Mouse (Mus musculus) forebrain, postnatal 0 days (tissue): ENCODE measurements around the gene Vmn1r69. TPM values are rescaled to one million over a fixed set of nuclear protein-coding genes. Genes with fewer than 3 reads are reported as not detected.

Experiments used
- ATAC-seq: fragments of 200-750 bp; cut with Nextera tagmentation; 2 replicates; pipeline ENCODE4 v1.8.0; 2017; ENCODE audit warnings: mild to moderate bottlenecking, moderate library complexity
- DNase-seq: peaks from one replicate; pipeline ENCODE4 v3.0.0-alpha.2; 2015
- H3K27ac ChIP-seq: fragments of 300-500 bp; sonication (generic); 2 replicates; pipeline ENCODE4 v1.5.1; 2014; ENCODE audit warnings: low read depth, mild to moderate bottlenecking, antibody characterized with exemption, low read length, moderate library complexity, mixed read lengths
- H3K27me3 ChIP-seq: fragments of 300-500 bp; sonication (generic); 2 replicates; pipeline ENCODE4 v1.6.1; 2014; ENCODE audit warnings: mild to moderate bottlenecking, low read length, mixed read lengths; ENCODE audit not compliant: insufficient read depth
- H3K36me3 ChIP-seq: fragments of 300-500 bp; sonication (generic); 2 replicates; pipeline ENCODE4 v1.6.1; 2014; ENCODE audit warnings: mild to moderate bottlenecking, moderate library complexity; ENCODE audit not compliant: insufficient read depth
- H3K4me1 ChIP-seq: fragments of 300-500 bp; sonication (generic); 2 replicates; pipeline ENCODE4 v1.6.1; 2014; ENCODE audit warnings: antibody characterized with exemption; ENCODE audit not compliant: insufficient read depth
- H3K4me2 ChIP-seq: fragments of 300-500 bp; sonication (generic); 2 replicates; pipeline ENCODE4 v1.6.1; 2014; ENCODE audit warnings: low read depth, mild to moderate bottlenecking, moderate library complexity
- H3K4me3 ChIP-seq: fragments of 300-500 bp; sonication (generic); 2 replicates; pipeline ENCODE4 v1.5.1; 2014; ENCODE audit warnings: low read depth, low read length, mixed read lengths
- H3K9ac ChIP-seq: fragments of 300-500 bp; sonication (generic); 2 replicates; pipeline ENCODE4 v1.6.1; 2014; ENCODE audit warnings: mild to moderate bottlenecking
- H3K9me3 ChIP-seq: fragments of 300-500 bp; sonication (generic); 2 replicates; pipeline ENCODE4 v1.6.1; 2016; ENCODE audit warnings: low read length
- CTCF ChIP-seq: sonication (generic); IDR thresholded peaks from 2 replicates; pipeline ENCODE4 v1.5.1; 2016; ENCODE audit warnings: antibody characterized with exemption, control low read depth, low read depth
- WGBS: fragments of 180-500 bp; shearing (Covaris S2); extraction: QIAGEN DNeasy Blood & Tissue Kit; methylation state at CpG from one replicate; pipeline ENCODE4 v1.1.7; 2014; 5-methylcytosine and 5-hydroxymethylcytosine counted together
- polyA plus RNA-seq: library from polyadenylated mRNA; unstranded; fragments of >200 nt; fragmentation: Nextera tagmentation; extraction: Ambion mirVana; gene quantifications from 2 replicates; pipeline ENCODE4 v1.2.1, GENCODE M21; 2015
- total RNA-seq: library from RNA; depleted of rRNA; stranded (reverse); fragments of >200 nt; gene quantifications from 2 replicates; pipeline ENCODE4 v1.2.3, GENCODE M21; 2014; rRNA removed

Vmn1r69 gene
- not detected in 2 replicates for total RNA-seq
- not detected in 2 replicates for polyA plus RNA-seq

DNA sequence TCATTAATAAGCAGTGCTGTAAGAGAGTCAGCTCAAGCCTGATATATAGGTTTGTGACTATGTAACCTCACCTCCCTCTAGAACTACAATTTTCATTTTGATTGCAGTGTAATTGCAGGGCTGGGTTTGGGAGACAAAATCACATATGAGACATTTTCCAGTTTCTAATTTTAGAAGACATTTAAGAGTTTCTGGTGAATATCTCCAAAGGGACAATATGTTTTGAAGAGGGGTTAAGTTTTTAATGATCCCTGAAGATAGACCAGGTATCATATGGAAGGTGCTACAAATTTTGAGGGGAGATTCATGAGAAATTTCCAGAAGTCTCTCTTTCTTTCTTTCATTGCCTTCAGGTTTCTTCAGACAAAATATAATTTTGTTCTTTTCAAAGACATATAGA is at the start of gene Vmn1r69:
TSS of gene Vmn1r69 (minus strand) at position 101 of the 400 bp plus-strand sequence.
- H3K4me3 ChIP-seq: no peak within 1 kb of the TSS
- no peak for DNase-seq
- no peak for ATAC-seq
- H3K4me1 ChIP-seq: no peaks in the 10 kb centered on the region
- H3K9ac ChIP-seq: no peak within 1 kb of the TSS
- no peaks in the 10 kb centered on the region for H3K36me3 ChIP-seq
- no peaks in the 10 kb centered on the region for H3K9me3 ChIP-seq
- TF ChIP-seq CTCF: no peak
- H3K27ac ChIP-seq: no peak within 1 kb of the TSS
- no peak within 1 kb of the TSS for H3K4me2 ChIP-seq
- H3K27me3 ChIP-seq: no peaks in the 10 kb centered on the region

- Histone ChIP-seq H3K27me3 (no peaks in the 10 kb centered on the region), H3K4me3 (no peak within 1 kb of the TSS), H3K4me2 (no peak within 1 kb of the TSS), H3K9ac (no peak within 1 kb of the TSS), H3K36me3 (no peaks in the 10 kb centered on the region), H3K9me3 (peaks cover 12% of the 10 kb centered on the region; the same call in 1 of the 2 replicates), H3K4me1 (no peaks in the 10 kb centered on the region), H3K27ac (no peak within 1 kb of the TSS)
- ATAC-seq: no peak
- TF ChIP-seq CTCF: no peak
- WGBS: 64% methylated on average over 1 of the region's 1 CpGs
- DNase-seq: no peak
These were observed 17.8 kb upstream of the Vmn1r69 start, which contains the start of gene Vmn1r70 for GRCm38 (mm10) chr7:10631232-10631631. Gene Vmn1r70, plus strand, starts transcription at chr7:10631532.

- ATAC-seq: no peak
- H3K9me3 ChIP-seq: 0 out of 2 replicates have a peak, but pooled peaks cover 4% of the 10 kb centered on the region
- no peak for TF ChIP-seq CTCF
- H3K9ac ChIP-seq: no peak within 1 kb of the TSS
- no peaks in the 10 kb centered on the region for H3K27me3 ChIP-seq
- H3K36me3 ChIP-seq: no peaks in the 10 kb centered on the region
- 68% methylated on average over 2 of the region's 2 CpGs for WGBS
- no peak within 1 kb of the TSS for H3K4me3 ChIP-seq
- H3K27ac ChIP-seq: no peak within 1 kb of the TSS
- H3K4me2 ChIP-seq: no peak within 1 kb of the TSS
- no peak for DNase-seq
- no peaks in the 10 kb centered on the region for H3K4me1 ChIP-seq
These were observed 55.1 kb downstream of the Vmn1r69 start, which contains the start of gene Vmn1r68 for GRCm38 (mm10) chr7:10558385-10558784. Gene Vmn1r68, minus strand, starts transcription at chr7:10558485.

Other genes starting within 250 kb of the Vmn1r69 start
- gene Vmn1r67, start 170.3 kb downstream of the Vmn1r69 start, total RNA-seq: not detected in 2 replicates
- gene Vmn1r67, start 170.3 kb downstream of the Vmn1r69 start, polyA plus RNA-seq: not detected in 2 replicates
- gene Zik1, start 118.3 kb downstream of the Vmn1r69 start, total RNA-seq: 34.5 and 40.9 TPM in 2 replicates
- 17.3 and 19.9 TPM in 2 replicates for gene Zik1, start 118.3 kb downstream of the Vmn1r69 start, polyA plus RNA-seq
- not detected in 2 replicates for gene Vmn1r68, start 55.2 kb downstream of the Vmn1r69 start, total RNA-seq
- gene Vmn1r68, start 55.2 kb downstream of the Vmn1r69 start, polyA plus RNA-seq: not detected in 2 replicates
- not detected in 2 replicates for gene Vmn1r70, start 17.9 kb upstream of the Vmn1r69 start, total RNA-seq
- gene Vmn1r70, start 17.9 kb upstream of the Vmn1r69 start, polyA plus RNA-seq: not detected in 2 replicates
- gene Nlrp4b, start 74.1 kb upstream of the Vmn1r69 start, total RNA-seq: not detected in 2 replicates
- not detected in 2 replicates for gene Nlrp4b, start 74.1 kb upstream of the Vmn1r69 start, polyA plus RNA-seq
- not detected in 2 replicates for gene Vmn1r71, start 140.7 kb upstream of the Vmn1r69 start, total RNA-seq
- not detected in 2 replicates for gene Vmn1r71, start 140.7 kb upstream of the Vmn1r69 start, polyA plus RNA-seq